Mouse (Mus musculus): ENCODE data around the gene Meox1.

- no peak for TF ChIP-seq EP300 (IDR thresholded peaks at IDR 0.05; ENCODE audit: low read depth in 1 of 2, low read length in 2 of 2)
- no peak for TF ChIP-seq CTCF (IDR thresholded peaks at IDR 0.05 in 2 of 3, conservative IDR thresholded peaks at IDR 0.05 in 1 of 3; ENCODE audit: control insufficient read depth in 1 of 3, insufficient read depth in 1 of 3, low read depth in 2 of 3, low read length in 3 of 3, poor library complexity in 1 of 3, severe bottlenecking in 1 of 3)
- no peak for TF ChIP-seq USF2 (IDR thresholded peaks at IDR 0.05; ENCODE audit: borderline replicate concordance in 1 of 2, insufficient read depth in 1 of 2, low read depth in 1 of 2, low read length in 2 of 2)
- TF ChIP-seq POLR2A (IDR thresholded peaks at IDR 0.05; ENCODE audit: control insufficient read depth in 1 of 2, insufficient read depth in 1 of 2, low read depth in 1 of 2, low read length in 2 of 2, poor library complexity in 1 of 2): no peak
- no peak for TF ChIP-seq MXI1 (IDR thresholded peaks at IDR 0.05; ENCODE audit: low read depth, low read length)
- no peak for TF ChIP-seq GATA1 (IDR thresholded peaks at IDR 0.05; ENCODE audit: low read depth, low read length)
- TF ChIP-seq GABPA (IDR thresholded peaks at IDR 0.05; ENCODE audit: low read depth, low read length): no peak
- no peak for TF ChIP-seq POLR2AphosphoS5 (IDR thresholded peaks at IDR 0.05; ENCODE audit: borderline replicate concordance, low read depth, low read length)
- TF ChIP-seq BHLHE40 (IDR thresholded peaks at IDR 0.05; ENCODE audit: borderline replicate concordance, low read depth, low read length): no peak
- TF ChIP-seq MAX (IDR thresholded peaks at IDR 0.05; ENCODE audit: low read length): no peak
- no peak for TF ChIP-seq USF1 (IDR thresholded peaks at IDR 0.05; ENCODE audit: low read depth, low read length)
- TF ChIP-seq JUND (IDR thresholded peaks at IDR 0.05; ENCODE audit: low read depth, low read length): no peak
- no peak for TF ChIP-seq ZKSCAN1 (IDR thresholded peaks at IDR 0.05; ENCODE audit: low read depth, low read length)
Observed at GRCm38 (mm10) chr11:101841998-101842772, 52.0 kb downstream of the Meox1 start.
